Mouse (Mus musculus): Measurements from ENCODE around the gene Rpl10.

- TF ChIP-seq CTCF (conservative IDR thresholded peaks at IDR 0.05; ENCODE audit: insufficient read depth, insufficient read length, low read depth, low read length) (no peak), POLR2A (IDR thresholded peaks at IDR 0.05; ENCODE audit: low read depth, low read length) (no peak)
Observed at GRCm38 (mm10) chrX:74245107-74245506, 25.5 kb upstream of the Rpl10 start.

Measured in kidney, adult 2 months (tissue).